Mouse (Mus musculus) CD8-positive naive resting alpha-beta T cell, adult 2 months (primary cell): Measurements from ENCODE around the gene Sh3bp5.
A peak's percentile ranks its signal among the peaks of the same experiment; 100 is the strongest.

ENCODE experiments used
- DNase-seq, 2 experiments: peaks; one replicate each; pipeline ENCODE4 v3.0.0; 2022; ENCODE audit warnings: low read depth in 2 of 2, low spot score in 2 of 2

Gene Sh3bp5

DNA sequence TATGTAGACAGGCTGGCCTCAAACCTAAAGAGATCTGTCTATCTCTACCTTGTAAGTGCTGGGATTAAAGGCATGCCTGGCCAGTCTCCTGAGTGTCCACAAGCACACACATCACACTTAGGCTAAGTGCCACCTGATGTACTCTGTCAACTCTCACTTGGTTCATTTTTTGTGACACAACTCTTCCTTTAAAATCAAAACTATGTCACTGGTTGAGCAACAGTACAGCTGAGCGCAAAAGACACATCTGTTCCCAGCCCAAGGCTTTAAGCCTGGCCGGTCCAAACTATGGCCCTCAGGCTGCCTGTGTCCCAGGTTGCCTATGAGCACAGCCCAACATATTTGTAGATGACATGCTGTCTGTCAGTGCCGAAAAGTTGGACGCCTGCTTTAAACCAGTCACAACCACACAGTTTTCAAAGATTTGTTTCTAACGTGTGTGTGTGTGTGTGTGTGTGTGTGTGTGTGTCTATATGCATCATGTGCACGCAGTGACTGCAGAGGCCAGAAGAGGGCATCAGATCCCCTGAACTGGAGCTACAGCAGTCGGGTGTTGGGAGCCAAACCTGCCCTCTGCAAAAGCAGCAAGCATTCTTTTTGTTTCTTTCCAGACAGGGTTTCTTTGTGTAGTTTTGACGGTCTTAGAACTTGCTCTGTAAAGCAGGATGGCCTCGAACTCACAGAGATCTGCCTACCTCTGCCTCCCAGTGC, 40.9 kb downstream of the Sh3bp5 start:
- DNase-seq: no peak

DNA sequence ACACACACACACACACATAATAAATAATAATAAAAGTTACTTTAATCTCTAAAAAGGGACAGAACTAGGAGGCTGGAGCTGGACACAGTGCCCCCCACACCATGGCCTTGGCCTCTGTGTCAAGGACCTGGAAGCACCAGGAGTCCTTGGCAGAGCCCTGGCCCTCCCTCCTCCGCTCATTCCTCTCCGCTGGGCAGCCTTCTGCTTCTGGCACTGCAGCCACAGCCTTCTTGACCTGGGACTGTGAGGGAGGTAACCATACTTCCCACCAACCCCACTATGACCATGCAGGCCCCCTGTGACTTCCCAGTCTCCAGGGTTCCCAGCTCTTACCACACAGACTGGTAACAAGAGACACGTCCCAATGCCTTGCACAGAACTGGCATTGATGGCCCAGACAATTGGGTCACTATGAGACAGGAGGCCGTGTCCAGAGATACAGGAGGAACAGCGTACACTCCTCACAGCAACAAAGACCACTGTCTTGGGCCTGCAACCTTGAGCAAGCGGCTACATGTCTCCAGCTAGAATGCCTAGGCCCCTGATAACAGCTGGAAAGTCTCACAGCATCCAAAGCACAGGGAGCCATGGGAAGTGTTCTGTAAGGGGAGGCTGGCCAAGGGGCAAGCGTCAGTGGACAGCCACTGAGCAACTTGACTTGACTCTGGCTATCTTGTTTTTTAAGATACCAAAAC, 41.8 kb downstream of the Sh3bp5 start:
- DNase-seq: no peak

DNA sequence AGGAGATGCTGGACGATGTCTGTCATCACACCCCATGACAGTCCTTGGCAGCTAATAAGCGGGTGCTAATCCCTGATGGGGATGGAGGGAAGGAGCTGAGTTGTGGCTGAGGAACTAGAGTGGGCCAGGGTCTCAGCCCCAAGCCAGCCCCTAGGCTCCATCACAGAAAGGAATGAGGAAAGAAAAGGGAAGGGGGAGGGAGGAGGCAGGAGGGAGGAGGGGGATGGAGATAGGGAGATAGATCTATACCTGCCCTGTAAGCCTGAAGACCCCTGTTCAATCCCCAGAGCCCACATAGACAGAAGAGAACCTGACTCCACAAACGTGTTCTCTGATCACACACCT, 42.4 kb downstream of the Sh3bp5 start:
- DNase-seq: no peak

DNA sequence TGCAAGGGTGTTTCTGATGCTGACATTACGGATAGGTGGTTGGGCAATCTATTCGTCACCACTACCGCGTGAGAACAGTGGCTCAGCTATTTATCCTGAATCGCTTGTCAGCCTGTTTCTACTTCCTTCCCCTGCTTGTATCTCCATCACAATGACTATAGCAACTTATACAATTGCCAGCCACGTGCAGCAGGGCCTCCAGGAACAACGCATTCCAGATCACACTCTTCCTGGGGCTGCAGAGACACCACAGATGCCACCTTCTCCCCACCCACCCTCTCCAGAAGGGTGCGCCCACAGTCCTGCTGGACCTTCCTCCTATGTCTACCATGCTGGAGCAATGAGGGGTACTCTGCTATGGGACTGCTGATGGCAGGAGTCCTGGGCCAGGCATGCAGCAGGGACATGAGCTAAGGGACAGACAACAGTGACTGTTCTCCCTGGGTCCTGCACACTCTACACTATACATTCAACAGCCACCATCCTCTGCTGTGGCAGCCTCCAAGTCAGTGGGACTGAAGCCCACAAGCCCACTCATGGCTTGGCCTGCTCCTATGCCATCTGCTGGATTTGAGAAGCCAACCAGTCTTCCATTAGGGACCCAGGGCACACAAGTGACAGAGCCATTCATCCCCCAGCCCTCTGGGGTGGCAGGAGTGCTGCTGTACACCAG, 42.9 kb downstream of the Sh3bp5 start:
- DNase-seq: no peak

DNA sequence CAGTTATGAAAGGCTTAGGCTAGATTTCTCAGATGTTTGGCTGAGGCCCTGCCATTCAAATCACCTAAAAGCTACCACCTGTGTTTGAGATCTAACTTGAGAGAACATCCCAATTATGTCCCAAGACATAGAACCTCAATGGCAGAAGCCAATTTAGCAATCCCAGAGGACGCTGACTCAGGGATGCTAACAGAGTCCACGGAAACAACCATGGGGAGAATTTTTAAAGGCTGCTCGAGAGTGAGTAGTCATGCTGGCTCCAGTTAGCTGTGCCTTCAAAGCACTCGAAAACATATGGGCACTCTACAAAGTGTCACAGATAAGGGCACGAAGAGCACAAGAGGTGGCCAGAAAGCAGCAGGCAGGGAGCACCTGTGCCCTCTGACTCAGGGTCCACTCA, 43.6 kb downstream of the Sh3bp5 start:
- DNase-seq: no peak

DNA sequence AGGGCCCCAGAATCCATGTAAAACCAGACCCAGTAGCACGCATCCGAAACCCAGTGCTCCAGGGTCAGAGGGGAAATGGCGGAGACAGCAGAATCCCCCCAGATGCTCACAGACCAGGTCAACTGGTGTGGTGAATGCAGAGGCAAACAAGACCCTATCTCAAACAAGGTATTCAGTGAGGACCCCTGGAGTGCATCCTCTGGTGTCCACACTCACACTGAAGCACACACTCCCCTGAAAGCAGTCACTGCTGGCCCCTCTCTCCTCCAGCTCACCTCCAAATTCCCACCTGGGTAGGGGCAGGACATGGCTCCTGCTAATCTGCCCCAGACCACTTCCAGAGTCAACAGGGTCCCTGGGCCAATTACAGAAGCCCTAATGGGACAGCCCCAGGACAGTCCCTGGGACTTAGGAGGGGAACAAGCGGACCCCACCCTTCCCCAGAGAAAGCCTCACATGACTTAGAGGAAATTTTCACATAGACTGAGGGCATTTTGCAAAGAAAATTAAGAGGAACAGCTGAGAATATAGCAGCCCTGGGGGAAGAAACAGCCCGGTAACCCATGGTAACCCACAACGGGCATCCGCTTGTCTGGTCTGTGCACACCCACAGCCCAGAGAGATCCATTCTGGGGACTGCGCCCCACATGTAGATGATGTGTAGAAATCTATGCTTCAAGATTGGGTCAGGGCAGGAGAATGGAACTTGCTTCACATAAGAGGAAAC, 46.3 kb downstream of the Sh3bp5 start:
- peak in 1 of 2 experiments; percentile 32 for DNase-seq

DNA sequence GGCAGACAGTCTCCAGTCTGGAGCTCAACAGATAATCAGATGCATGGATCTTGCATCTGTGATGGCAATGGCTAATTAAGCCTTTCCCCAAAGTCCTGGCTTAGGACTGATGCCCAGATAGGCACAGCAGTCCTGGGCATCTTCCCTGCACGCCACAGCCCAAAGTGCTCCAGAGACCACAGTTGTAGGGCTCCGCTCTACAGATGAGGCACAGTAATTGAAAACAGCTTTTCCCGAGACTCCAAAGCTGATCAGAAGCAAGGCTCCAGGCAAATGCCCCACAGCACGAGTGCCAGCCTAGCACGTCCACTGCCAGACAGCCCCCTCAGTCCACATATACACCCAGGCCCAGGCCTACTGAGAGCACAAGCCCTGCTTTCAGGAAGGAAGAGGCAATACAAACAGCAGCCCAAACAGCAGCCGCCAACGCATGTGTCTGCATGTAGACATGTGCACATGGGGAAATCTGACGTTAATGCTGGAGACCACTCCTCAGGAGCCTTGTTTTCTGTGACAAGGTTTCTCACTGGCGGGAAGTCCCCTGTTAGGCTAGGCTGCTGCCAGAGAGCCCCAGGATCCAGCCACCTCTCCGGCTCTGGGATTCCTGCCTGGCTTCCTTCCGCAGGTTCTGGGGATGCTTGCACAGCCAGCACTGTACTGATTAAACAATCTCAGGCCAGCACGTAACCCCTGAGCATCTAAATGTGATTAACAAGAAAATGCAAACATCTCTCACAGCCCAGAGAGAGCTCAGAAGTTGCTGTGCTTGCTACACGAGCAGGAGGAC, 47.6 kb downstream of the Sh3bp5 start:
- DNase-seq: no peak

DNA sequence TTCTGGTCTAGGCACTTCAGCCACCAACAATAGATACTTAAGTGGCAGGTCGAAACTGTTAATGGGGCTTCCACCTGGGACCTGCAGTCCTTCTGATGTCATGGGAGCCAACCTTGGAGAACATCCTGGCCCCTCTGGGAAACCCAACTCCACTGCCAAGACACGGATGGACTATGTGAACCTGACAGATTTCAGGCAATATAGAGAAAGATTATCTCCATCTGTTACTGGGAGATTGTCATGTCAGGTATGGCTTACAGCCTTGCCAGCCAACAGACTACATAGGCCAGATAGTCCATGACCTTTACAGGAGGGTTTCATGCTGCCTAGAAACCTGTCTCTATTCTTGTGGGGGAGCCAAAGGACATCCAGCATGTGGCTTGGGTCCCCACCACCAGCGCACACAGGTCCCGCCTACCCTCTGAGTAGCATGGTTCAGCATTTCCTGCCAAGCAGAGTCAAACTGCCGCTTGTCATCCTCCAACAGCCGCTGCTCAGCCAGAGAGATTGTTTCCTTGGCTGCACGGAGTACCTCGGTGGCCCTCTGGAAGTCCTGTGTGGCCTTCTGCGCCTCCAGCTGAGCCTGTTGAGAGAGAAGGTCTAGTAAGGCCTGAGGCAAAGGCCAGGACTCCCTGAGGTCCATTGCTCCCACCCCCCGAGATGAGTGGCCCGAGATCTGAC, 48.4 kb downstream of the Sh3bp5 start:
- peak; percentile 52 to 64 for DNase-seq

DNA sequence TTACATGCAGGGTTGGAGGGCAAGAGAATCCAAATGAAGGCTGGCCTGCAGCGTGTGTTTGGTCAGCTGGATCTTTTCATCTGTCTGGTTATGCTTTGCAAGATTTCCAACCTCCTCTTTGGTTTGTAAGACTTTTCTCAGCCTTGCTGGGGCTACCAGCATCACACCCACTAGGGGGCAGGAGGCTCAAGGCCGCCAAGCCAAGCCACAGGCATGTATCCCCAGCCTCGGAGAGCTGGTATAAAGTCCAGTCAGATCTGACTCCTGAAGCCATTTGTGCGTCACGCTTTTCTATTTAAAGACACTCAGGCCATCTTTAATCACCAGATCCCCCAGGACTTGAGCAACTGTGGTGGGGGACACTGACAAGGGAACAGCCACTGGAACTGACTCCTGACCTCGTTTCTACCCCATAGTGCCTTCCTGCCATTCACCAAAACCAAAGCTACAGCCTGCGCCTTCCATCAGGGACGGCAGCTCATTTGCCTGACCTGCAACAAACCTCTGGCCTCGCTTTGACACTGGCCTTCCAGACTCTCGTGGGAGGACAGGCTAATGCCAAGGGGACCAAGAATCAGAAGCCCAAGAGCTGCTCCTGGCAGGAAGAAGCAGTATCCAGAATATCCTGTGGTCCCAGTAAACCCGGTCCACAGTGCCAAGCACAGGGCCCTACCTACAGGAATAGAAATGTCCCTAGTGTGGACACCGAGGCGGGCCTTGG, 49.7 kb downstream of the Sh3bp5 start:
- peak; percentile 59 to 75 for DNase-seq

DNA sequence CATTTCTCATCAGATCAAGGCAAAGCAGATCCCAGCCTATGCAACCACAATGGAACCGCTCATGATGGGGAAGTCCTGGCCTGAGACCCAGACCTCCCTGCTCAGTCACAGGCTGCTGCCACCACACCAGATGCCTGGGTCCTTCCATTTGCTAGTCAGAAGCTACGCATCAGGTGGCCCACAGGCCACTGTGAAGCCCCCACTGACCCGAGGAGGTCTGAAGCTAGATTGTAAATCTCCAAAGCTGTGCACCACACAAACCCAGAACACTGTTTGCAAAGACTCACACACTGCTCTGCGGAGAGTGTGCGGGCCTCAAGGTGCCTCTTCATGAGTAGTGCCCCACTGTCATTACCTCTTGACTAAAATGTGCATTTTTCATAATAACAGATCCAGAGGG, 50.5 kb downstream of the Sh3bp5 start:
- DNase-seq: no peak

DNA sequence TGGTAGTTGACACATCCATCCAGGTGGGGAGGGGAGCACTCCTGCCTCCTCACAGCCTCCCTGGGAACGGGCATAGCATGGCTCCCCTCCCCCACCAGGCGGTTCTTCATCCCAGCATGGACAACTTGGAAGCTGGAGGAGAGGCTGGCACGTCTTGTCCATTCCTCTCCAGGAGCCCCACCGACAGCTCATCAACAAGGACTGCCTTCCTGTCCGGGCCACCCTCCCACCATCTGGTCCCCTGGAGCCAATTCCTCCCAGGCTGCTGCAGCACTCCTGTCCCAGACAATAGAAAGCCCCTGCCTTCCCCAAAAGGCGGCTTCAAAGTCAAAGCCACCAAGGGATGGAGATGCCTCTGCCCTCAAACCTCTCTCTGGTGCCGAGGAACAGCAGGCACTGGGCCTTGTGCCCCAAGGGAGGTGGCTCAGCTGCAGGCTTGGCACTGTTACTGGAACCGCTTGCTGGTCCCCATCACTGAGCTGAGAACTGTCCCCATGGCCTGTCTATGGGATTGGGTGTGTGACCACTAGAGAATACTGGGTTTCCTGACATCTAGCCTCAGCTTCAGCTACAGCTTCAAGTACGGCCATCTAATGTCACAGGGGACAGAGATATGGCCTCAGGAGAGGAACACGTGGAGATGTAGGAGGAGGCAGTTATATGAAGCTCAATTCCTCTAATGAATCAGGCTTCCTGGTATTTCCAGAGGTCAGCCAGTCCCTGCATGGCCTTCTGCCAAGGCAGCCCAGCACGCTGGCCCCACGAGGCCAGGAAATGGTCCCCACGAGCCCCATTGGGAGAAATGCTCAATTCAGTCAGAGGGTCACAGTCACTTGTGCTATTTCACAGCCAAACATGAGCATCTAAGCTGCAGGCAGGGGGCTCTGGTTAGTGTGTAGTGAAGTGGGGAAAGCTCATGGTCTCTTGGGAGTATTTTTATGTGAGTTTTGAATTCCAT, 51.2 kb downstream of the Sh3bp5 start:
- no peak for DNase-seq

DNA sequence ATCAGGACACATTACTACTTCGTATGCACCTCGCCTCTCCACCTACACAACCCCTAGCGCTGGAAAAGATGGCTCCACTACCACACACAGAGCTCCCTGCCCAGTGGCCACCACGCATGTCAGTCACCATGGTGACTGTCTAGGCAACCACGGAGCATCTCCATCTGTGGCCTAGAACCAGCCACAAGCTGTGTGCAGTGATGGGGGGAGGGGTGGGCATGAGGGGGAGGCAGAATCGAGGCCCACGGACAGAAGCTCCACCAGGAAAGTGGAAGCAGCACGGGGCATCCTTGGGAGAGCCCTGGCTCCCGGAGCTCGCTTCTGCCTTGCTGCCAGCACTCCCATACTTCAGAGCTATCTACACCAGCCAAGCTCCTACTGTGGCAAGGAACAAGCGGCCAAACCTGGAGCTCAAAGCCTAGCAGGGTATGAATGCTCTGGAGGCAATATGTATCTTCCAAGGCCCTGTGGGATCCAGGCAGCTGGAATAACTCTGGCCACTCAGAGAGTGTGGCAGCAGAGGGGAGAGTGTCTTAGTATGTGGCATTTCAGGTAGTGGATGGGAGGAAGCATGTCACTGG, 52.3 kb downstream of the Sh3bp5 start:
- no peak for DNase-seq

DNA sequence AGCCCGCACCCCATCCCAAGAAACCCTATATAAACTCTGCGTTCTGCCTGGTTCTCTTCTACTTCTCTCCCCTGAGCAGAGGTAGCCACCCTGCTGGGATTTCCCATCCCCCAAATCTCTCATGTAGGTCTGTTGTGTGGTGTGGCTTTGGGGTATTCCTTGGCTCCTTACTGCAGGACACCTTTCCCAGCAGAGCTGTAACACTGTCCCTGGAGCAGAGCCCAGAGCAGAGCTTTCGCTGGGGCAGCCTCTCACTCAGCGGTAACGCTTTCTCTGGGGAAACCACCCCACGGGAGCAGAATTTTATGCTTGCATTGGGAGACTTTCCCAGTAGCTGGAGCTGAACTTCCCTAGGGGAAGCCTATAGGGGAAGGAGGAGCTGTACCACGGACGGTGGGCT, 53.6 kb downstream of the Sh3bp5 start:
- no peak for DNase-seq

DNA sequence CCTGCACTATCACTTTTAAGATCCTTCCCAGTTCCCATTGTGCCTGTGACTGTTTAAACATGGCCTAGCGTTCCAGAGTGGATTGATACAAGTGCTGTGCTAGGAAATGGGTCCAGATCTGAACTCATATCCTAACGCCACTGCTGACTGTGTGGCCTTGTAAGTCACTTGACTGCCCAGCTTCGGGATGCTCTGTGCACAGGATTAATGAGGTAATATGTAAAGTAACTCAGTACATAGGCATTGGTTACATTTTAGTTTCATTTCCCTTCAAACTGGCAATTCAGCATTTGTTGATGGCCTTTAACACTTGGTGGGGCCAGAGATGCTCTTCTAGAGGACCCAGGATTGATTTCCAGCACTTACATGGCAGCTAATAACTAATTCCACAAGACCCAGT, 59.5 kb downstream of the Sh3bp5 start:
- DNase-seq: no peak

DNA sequence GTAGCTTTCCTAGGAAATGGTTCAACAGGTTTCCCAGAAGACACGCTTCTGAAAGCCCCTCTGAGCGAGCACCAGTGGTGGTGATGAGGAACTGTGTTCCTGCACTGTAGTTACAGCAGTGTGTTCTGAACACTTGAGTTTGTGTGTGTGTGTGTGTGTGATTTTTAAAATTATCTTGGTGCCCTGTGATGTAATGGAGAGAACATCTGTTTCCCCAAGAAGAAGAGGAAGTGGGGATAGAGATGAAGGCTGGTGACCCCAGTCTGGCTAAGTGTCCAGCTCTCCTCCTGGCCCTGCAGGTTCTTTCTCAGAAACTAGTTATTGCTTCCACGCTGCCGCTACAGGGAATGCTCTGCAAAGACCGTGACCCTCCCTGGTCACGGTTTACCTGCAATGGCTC, 61.5 kb downstream of the Sh3bp5 start:
- no peak for DNase-seq

DNA sequence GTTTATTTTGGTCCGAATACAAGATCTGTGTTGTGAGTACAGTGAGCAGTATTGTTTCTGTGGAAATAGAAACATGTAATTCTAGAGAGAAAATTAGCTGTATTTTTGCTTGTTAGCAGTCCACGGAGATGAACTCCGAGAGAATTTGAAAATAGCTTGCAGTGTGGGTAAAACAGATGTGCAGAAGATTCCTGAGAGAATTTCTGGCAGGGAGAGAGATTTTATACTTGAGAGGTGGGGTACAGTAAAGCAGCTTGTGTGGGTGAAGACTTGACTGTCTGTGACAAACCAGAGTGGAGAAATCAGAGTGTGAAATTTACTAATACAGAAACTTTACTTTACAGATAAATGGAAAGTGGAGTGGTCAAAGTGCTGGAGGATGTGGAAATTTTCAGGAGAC, 66.5 kb downstream of the Sh3bp5 start:
- DNase-seq: no peak

DNA sequence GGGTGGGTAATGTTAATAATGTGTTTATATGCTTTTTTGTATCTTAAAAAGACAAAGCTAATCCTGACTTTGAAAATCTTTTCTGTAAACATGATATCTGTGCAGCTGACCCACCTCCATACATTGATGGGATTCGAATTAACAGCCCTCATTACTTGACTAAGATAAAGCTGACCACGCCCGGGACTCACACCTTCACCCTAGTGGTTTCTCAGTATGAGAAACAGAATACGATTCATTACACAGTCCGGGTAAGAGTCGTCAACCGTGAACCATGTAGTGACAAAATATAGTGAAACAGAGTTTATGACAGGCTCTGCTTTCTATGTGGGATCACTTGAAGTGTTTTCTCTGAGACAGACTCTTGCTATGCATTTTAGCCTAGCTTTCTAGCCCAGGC, 67.9 kb downstream of the Sh3bp5 start:
- no peak for DNase-seq

DNA sequence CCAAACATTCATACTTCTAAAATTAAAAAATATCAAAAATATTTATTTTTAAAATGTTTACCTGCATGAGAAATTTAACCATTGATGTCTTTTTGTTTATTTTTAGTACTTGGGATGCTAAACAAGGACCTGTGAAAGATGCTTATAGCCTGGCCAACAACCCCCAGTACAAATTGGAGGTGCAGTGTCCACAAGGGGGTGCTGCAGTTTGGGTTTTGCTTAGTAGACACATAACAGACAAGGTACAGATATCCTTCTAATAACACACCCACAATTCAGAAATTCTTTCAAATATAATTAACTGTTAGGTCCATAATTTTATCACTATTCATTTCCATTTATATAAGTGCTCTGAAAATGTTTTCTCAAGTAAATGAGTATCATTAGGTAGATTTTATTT, 70.5 kb downstream of the Sh3bp5 start:
- peak; percentile 66 to 84 for DNase-seq
